Mouse (Mus musculus): ENCODE measurements around the gene Irf2bp2. TPM values are rescaled to one million over a fixed set of nuclear protein-coding genes. Genes with fewer than 3 reads are reported as not detected.

Irf2bp2 gene
- total RNA-seq, 2 experiments from 2014 or later: 19.5 to 21.3 TPM

DNA sequence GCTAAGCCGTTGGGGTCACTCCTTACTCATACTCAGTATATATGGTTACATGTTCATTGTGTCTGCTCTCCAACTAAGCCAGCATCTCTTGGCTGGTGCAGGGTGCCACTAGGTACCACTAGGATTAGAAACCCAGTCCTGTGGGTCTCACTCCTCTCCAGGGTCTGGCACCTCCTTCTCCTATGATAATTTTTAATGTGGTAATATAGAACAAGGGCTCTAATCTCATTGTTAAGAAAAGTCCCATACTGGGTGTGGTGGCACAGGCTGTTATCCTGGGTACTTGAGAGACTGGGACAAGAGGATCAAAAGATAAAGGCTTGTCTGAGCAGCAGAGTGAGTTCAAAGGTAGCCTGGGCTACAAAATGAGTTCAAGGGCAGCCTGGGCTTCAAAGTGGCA lies 47.3 kb downstream of the Irf2bp2 start:
- no peak for ATAC-seq (replicated peaks; ENCODE audit: low FRiP score, poor library complexity, severe bottlenecking)

DNA sequence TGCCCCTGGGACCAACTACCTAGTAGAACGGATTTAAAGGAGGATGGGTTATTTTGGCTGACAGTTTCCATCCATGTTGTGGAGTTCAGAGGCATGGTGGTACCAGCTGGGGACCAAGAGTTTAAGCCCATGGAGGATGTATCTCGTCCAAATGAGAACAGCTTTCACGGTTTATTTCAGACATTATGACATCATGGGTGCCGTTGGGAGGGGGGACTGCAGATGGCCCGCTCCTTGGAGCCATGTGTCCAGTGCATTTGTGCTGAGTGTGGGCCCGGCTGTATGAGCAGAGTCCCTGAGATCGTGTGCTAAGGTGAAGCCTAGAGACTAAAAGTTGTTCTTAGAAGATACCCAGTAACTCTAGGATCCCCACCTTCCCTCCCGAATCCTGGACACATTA lies 50.4 kb downstream of the Irf2bp2 start:
- ATAC-seq (replicated peaks; ENCODE audit: low FRiP score, poor library complexity, severe bottlenecking): no peak

- ATAC-seq (replicated peaks; ENCODE audit: low FRiP score, poor library complexity, severe bottlenecking): no peak
Observed at GRCm38 (mm10) chr8:126542757-126543156, 51.0 kb downstream of the Irf2bp2 start.

DNA sequence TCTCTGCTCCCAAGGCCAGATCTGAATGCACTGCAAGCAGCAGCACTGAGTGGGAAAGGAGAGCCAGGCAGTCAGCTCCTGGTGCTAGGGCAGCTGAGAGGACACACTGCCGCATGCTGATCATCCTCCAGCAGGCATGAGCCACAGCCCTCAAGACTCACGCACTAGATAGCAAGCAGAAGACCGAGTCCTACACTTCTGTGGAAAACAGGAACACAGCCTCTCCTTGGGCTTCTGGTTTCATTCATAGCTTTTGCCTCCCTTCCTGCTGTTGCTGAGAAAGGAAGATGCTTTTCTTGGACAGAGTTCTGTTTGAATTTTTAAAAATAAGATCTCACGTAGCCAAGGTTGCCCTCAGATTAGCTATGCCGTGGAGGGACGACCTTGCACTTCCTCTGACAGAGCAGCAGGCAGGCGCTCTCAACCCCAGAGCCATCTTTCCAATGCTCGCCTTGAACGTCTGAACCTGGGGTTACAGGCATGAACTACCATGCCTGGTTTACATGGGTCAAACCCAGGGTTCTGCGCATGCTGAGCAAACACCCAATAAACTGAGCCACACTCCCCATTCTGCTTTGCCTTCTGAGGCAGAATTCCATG lies 51.6 kb downstream of the Irf2bp2 start:
- ATAC-seq (replicated peaks; ENCODE audit: low FRiP score, poor library complexity, severe bottlenecking): no peak

DNA sequence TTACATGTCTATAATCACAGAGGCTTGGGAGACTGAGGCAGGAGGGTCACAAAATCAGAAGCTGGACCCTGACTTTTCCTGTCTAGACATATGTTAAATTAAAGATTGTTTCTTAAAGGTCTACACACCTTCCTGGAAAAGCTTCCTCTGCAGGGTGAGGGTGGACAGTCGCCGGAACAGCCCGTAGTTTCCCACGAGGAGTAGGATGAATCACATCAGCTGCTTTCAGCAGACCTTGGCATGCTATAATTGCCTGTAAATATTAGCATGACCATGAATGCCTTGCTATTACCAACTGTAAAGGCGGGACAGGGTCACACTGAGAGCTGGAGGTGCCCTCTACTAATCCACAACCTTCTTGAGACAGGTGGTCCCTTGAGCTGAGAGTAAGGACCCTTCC lies 53.5 kb downstream of the Irf2bp2 start:
- no peak for ATAC-seq (replicated peaks; ENCODE audit: low FRiP score, poor library complexity, severe bottlenecking)

- ATAC-seq (replicated peaks; ENCODE audit: low FRiP score, poor library complexity, severe bottlenecking): no peak
Observed at GRCm38 (mm10) chr8:126539355-126540093, 54.3 kb downstream of the Irf2bp2 start.

GRCm38 (mm10) chr8:126538648-126539354 lies 55.0 kb downstream of the Irf2bp2 start:
- ATAC-seq (replicated peaks; ENCODE audit: low FRiP score, poor library complexity, severe bottlenecking): no peak

Other genes starting within 250 kb of the Irf2bp2 start
- 8.6 TPM in 1 of 2 replicates, not detected in the other for gene Coa6, start 171.5 kb downstream of the Irf2bp2 start, total RNA-seq (2015; ENCODE audit: low replicate concordance)
- 2.9 and 8.1 TPM in 2 replicates for gene Coa6, start 171.5 kb downstream of the Irf2bp2 start, total RNA-seq (2017; ENCODE audit: low replicate concordance)
- gene Tarbp1, start 118.9 kb downstream of the Irf2bp2 start, total RNA-seq (2015; ENCODE audit: low replicate concordance): 0.84 and 3.1 TPM in 2 replicates
- 0.98 and 1.4 TPM in 2 replicates for gene Tarbp1, start 118.9 kb downstream of the Irf2bp2 start, total RNA-seq (2017; ENCODE audit: low replicate concordance)

Measured in erythroblast, adult 5-6 weeks (primary cell).